Mouse (Mus musculus): Measurements from ENCODE around the gene Slc6a9. TPM values are rescaled to one million over a fixed set of nuclear protein-coding genes. Genes with fewer than 3 reads are reported as not detected.

The Slc6a9 gene
- total RNA-seq, 2 experiments from 2014 or later = 33.5 to 33.7 TPM

DNA sequence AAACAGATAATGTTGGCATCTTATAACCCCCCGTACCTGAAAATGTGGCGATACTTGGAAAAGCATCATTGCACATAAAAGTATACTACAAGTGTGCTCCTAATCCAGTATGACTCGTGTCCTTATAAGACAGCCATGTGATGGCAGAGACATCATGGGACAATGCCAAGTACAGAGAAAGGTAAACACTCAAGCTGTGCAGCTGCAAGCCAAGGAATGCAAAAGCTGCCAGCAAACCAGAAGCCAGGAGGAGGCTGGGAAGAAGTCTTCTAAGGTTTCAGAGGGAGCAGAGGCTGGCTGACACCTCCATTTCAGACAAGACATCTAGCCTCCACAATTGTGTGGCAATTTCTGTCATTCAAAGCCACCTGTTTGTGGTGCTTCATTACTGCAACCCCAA, 71.9 kb downstream of the Slc6a9 start:
- DNase-seq (ENCODE audit: low spot score in 2 of 2) = no peak

DNA sequence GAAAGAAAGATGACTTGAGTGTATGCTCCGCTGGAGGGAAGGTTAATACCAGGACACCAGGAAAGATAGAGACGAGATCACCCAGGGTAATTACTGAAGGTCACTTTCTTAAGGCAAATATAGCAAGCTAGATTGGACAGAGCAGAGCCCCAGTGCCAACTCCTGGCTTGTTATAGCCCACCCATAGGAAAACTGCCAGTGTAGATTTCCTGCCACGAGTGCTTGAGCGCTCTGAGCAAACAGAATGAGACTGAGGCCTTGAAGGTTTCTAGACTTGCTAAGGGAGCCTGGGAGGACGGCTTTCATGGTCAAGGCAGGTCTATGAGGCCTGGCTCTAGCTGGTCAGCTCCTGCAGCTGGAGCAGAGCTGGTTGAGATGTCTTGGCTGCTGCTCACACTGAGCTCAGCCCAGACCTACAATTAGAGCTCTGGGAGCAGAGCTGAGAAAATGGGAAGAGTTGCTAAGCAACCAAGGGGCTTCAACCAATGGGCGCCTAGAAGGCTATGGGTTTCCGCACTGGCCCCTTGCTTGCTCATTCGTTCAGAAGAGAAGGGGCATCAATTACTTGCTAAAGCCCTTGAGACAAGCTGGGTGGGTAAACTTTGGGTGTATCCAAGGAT, 74.6 kb downstream of the Slc6a9 start:
- no peak for DNase-seq (ENCODE audit: low spot score in 2 of 2)

DNA sequence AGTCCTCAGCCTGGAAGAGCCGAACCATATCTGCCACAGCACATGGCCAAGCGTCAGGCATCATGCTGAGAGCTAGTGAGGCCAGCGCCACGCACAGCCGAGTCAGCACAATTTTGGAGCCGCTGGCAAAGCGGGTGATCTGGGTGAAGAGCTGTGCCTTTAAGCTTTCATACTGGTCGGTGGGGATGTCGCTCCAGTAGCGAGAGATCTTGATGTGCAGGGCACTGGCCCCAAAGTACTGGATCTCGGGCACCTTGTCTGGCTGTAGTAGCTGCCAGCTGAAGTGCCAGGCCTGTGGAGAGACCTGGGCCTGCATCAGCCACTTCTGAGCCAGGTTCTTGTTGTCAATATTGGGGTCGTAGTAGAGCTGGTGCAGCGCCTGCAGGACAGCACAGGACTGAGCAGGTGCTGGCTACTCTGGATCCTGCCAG, 77.8 kb downstream of the Slc6a9 start:
- DNase-seq (ENCODE audit: low spot score in 2 of 2) = no peak

DNA sequence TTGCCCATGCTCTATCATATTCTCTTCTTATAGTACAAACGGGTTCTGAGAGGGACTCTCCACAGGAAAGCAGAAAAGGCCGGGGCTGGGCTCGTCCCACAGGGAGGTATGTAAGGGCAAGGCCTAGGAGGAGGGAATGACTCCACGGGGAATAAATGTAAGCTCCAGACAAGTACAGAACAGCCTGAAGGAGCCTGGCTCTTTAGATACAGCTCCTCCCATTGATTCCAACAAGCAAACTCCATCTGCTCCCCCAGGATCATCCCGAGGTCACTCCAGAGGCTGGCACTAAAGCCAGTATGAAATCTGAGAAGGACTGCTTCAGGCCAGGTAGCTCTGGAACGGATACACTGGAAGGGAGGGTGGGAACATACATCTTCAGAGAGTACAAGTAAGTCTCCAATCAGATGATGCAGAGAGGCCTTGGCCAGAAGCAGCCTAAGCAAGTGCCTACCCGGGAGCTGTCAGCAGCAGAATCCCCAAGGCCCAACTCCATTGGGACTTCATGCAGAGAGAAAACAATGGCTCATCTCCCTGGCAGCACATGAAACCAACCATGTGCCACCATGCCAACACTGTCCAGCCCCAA, 78.5 kb downstream of the Slc6a9 start:
- DNase-seq (ENCODE audit: low spot score in 2 of 2) = no peak

DNA sequence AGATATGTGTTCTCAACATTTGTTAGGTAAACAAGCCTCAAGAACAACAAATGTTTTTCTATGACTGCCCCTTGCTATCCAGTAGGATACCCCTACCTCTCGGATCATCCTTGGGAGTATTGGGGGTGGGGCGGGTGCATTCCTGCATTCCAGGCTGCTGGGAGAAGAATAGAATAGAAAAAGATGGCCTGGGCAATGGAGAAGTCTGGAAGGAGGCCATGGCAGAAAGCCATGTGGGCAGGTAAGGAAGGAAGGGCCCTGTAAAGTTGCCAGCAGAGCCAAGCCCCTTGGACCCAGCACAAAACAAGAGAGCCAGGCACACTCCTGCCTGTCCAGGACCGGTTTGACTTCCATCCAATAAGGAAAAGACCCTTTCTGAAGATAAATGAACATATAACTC, 79.1 kb downstream of the Slc6a9 start:
- peak in 1 of 2 experiments; percentile 46 for DNase-seq (ENCODE audit: low spot score in 2 of 2)

DNA sequence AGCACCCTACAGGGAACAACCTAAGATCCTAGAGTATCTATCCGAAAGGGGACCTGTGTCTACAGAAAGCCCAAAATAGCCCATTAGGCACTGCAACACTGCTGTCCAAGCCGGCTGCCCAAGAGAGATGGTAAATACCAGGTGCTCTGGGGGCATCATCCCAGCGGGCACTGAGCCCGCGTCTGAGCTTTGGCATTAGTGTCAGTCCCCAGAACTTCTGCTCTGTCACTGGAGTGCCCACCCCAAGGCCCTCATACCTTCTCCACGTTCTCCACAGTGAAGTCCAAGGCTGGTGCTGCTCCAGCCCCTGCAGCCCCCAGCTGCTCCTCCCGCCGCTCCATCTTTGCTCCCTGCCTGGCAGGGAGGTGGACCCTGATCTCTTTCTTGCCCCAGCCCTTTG, 79.7 kb downstream of the Slc6a9 start:
- DNase-seq (ENCODE audit: low spot score in 2 of 2) = no peak

DNA sequence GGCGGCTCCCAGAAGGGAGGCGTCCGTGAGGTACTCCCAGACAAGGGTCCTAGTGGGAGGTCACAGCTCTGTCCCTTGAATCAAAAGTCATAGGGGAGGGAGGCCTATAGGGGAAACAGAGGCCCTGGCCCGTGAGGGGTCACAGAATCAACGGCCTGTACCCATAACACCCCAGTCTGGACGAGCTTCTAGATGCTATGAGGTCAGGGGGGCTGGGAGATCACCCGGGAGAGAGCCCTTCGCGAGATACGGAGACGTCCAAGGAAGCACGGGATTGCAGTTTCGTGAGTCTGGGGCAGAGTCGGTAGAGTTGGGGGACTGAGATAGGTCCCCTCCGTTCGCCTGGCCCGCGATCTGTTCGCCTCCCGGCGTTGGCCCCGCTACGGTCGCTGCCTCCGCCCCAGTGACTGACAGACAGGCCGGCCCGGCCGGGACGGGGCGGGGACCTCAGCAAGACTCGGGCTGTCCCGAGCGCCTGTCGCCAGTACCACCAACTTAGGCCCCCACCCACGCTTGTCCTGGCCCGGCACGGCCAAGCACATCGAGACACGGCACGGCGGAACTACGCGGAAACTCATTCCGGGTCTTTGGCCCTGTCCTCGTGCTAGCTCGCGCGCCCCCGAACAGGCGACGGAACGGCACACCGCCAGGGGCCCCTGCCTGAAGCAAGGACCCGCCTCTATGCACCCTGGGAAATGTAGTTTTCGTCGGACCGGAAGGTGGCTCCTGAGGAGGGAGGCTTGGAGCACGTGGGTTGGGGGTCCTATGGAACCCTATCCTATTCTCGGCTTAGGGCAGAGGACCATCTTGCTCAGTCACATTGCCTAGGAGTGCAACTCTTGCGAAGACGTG, 80.5 kb downstream of the Slc6a9 start, which contains the start of gene Ipo13:
Gene Ipo13, minus strand, starts transcription at position 409 of the 852 bp plus-strand sequence.
- DNase-seq (ENCODE audit: low spot score in 2 of 2) = peak; percentile 92 to 96

DNA sequence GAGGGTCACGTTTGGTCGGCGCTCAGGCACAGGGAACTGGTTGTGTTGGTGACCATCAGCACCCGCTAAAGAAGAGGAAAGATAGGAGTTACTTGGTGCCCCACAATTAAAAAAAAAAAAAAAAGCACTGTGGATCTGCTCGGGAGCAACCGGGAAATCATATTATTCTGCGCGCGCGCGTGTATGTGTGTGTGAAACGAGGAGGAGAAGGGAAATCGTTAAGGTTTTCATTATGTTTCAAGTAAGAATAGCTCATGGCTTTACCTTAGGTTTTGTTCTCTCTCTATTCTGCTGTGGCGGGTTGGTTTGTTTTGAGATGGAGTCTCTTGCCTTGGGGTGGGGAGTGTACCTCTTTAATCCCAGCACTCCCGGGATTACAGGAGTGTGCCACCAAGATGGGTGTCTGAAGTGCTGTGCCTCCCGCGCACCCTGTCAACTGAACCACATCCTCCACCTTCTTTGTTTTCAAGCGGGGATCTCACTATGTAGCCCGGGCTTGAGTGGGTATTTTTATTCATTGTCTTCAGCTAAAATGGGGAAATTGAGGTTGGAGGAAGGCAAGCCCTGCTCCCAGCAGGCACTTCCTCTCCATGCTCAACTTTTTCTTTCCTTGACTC, 81.3 kb downstream of the Slc6a9 start:
- no peak for DNase-seq (ENCODE audit: low spot score in 2 of 2)

DNA sequence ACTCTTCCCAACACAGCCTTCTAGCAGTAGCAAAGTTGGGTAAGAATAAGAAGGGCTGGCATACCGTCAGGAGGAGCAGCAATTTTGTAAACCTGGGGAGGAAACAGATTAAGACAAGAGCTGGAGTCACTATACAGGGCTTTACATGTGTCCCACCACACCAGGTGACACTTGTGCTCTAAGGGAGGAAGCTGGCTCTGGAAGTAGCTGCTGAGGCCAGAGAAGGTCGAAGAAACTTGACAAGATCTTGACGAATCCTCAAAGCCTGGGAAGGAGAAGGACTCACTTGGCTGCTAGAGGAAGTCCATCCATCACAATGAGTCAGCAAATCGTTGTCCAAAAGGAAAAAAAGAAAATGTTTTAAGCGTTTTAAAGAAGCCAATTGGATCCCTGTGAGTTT, 82.1 kb downstream of the Slc6a9 start:
- DNase-seq (ENCODE audit: low spot score in 2 of 2) = no peak

DNA sequence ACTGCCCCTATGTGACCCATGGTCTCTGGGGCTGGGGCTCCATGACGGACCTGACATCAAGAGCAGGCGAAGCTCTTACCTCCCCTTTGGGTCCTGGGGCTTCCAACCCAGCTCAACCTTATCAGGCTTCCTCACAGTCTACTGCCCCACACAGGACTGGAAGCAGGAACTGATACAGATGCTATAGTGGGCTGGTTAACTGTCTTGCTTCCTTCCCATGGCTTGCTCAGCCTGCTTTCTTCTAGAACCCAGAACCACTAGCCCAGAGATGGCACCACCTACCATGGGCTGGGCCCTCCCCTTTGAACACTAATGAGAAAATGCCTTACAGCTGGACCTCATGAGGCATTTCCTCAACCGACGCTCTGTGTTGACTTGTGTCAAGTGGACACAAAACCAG, 83.1 kb downstream of the Slc6a9 start:
- no peak for DNase-seq (ENCODE audit: low spot score in 2 of 2)

DNA sequence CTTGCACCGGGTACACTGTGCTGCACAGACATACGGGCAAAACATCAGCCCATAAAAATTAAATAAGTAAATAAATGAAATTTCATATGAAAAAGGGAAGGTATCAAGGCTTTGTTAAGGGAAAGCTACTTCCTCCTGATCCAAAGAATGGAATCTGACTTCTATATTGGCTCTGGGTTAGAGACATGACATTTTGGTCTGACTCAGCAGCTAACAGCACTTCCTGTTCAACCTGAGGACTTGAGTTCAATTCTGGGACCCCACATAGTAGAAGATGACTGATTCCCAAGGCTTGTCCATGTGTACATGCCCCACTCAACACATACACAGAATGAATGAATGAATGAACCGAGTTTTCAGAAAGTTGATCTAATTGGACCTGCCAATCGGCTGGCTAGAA, 83.5 kb downstream of the Slc6a9 start:
- no peak for DNase-seq (ENCODE audit: low spot score in 2 of 2)

DNA sequence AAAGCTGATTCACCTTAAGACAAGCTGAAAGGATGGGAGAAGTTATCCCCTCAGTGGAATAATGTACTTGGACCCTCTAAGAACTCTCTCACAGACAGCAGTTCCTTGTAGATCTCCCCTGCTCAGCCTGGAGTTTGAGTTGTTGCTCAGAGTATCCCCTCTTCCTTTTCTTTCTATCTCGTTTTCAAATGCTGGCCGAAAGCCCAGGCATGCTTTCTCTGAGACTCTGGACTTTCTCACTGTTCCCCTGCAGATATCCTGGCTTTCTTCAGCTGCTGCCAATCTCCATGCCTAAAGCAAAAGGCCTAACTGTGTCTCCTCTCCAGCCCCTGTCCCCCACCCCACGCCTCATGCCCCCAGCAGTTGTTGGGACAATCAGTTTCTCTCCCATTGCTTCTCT, 84.0 kb downstream of the Slc6a9 start:
- DNase-seq (ENCODE audit: low spot score in 2 of 2) = no peak

DNA sequence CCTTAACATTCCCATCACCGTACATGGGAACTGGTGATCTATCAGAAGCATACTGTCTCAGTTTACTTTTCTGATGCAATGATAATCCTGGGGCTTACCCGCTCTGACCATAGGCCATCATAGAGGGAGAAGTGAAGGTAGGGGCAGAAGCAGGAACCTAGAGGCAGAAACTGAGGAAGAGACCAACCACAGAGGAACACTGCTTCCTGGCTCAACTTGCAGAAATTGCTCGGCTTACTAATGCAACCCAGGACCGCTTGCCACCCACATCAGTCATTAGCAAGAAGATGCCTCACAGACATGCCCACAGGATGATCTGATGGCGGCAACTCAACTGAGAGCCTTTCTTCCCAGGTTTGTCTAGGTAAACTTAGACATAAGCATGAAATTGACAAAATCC, 84.5 kb downstream of the Slc6a9 start:
- DNase-seq (ENCODE audit: low spot score in 2 of 2) = no peak

DNA sequence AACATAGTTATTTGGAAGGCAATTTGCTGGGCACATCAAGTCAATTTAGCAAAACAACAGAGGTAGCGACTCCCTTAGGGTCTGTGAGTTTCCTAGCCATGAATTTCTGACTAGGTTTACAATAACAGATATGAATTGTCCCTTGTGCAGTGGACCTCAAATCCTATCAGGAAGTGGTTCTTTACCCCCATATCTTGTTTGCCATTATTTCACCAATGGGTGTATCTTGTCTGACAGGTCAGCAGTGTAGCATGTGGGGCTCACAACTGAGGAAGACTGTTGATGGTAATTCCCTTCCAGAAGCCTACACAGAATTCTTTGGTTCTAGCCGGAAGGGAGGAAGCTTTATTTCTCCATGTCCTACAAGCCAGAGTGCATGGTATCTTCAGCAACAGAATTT, 87.1 kb downstream of the Slc6a9 start:
- no peak for DNase-seq (ENCODE audit: low spot score in 2 of 2)

DNA sequence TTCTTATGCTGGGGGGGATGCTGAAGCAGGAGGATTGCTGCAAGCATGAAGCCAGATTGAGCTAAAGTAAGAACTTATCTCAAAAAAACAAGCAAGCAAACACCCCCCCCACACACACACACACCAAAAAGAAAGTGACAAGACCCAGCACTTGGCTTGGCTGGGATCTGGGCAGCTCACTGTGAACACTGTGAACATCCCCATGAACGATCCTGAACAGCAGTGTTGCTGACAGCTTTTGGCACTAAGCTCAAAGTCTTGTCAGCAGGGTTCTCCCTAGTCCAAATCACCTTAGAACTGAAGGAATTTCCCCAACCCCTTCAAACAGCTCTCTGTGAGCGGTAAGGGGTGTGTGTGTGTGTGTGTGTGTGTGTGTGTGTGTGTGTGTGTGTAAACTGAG, 89.1 kb downstream of the Slc6a9 start:
- DNase-seq (ENCODE audit: low spot score in 2 of 2) = no peak

Other genes starting within 250 kb of the Slc6a9 start
- 10 to 100 TPM; 39.8 to 43.0 TPM for gene Dmap1, start 152.2 kb upstream of the Slc6a9 start, total RNA-seq (2021)
- gene Gm12845, start 110.1 kb upstream of the Slc6a9 start, total RNA-seq (2021) = not detected
- gene Klf17, start 68.9 kb upstream of the Slc6a9 start, total RNA-seq (2021) = not detected
- 1 to 10 TPM; 1.8 to 2.0 TPM for gene Ccdc24, start 38.1 kb downstream of the Slc6a9 start, total RNA-seq (2021)
- 100 to 1,000 TPM; 122 to 125 TPM for gene B4galt2, start 49.0 kb downstream of the Slc6a9 start, total RNA-seq (2021)
- 100 to 1,000 TPM; 386 to 393 TPM for gene Atp6v0b, start 52.8 kb downstream of the Slc6a9 start, total RNA-seq (2021)
- gene Dph2, start 57.5 kb downstream of the Slc6a9 start, total RNA-seq (2021) = 10 to 100 TPM in 1 of 2 experiments, 1 to 10 TPM in 1; 9.6 to 10.6 TPM
- 100 to 1,000 TPM; 102 TPM for gene Ipo13, start 80.5 kb downstream of the Slc6a9 start, total RNA-seq (2021)
- gene Artn, start 95.3 kb downstream of the Slc6a9 start, total RNA-seq (2021) = 1 to 10 TPM; 1.5 to 1.6 TPM

All from layer of hippocampus, postnatal 10 days (tissue).